Mouse (Mus musculus) adipocyte (in vitro differentiated cells): ENCODE measurements around the gene Cacna1c.

Experiments used
- DNase-seq: peaks from one replicate; pipeline ENCODE4 v3.0.0-alpha.2; 2016; ENCODE audit warnings: low spot score

The Cacna1c gene

GRCm38 (mm10) chr6:118848640-118849039 is 347.6 kb downstream of the Cacna1c start:
- peak; percentile 24 for DNase-seq

GRCm38 (mm10) chr6:118847751-118848150 is 348.5 kb downstream of the Cacna1c start:
- DNase-seq = no peak

GRCm38 (mm10) chr6:118845829-118846228 is 350.4 kb downstream of the Cacna1c start:
- peak; percentile 30 for DNase-seq

- no peak for DNase-seq
Measured at GRCm38 (mm10) chr6:118845180-118845579, 351.0 kb downstream of the Cacna1c start.

- no peak for DNase-seq
Measured at GRCm38 (mm10) chr6:118843566-118843965, 352.7 kb downstream of the Cacna1c start.

- DNase-seq = no peak
Measured at GRCm38 (mm10) chr6:118841892-118842291, 354.3 kb downstream of the Cacna1c start.

GRCm38 (mm10) chr6:118838919-118839915 is 357.0 kb downstream of the Cacna1c start:
- no peak for DNase-seq

GRCm38 (mm10) chr6:118836693-118837092 is 359.5 kb downstream of the Cacna1c start:
- DNase-seq = no peak

- DNase-seq = no peak
Measured at GRCm38 (mm10) chr6:118834046-118834445, 362.2 kb downstream of the Cacna1c start.

GRCm38 (mm10) chr6:118833049-118833448 is 363.2 kb downstream of the Cacna1c start:
- DNase-seq = no peak

- DNase-seq = no peak
Measured at GRCm38 (mm10) chr6:118832616-118833015, 363.6 kb downstream of the Cacna1c start.

GRCm38 (mm10) chr6:118830851-118831250 is 365.4 kb downstream of the Cacna1c start:
- DNase-seq = no peak

- DNase-seq = no peak
Measured at GRCm38 (mm10) chr6:118828187-118828586, 368.0 kb downstream of the Cacna1c start.

GRCm38 (mm10) chr6:118827560-118827959 is 368.7 kb downstream of the Cacna1c start:
- DNase-seq = no peak

GRCm38 (mm10) chr6:118825400-118825871 is 370.8 kb downstream of the Cacna1c start:
- peak; percentile 42 for DNase-seq

- DNase-seq = peak; percentile 38
Measured at GRCm38 (mm10) chr6:118821536-118821935, 374.7 kb downstream of the Cacna1c start.

- DNase-seq = no peak
Measured at GRCm38 (mm10) chr6:118819657-118820056, 376.6 kb downstream of the Cacna1c start.

GRCm38 (mm10) chr6:118817928-118818503 is 378.2 kb downstream of the Cacna1c start:
- no peak for DNase-seq

- DNase-seq = no peak
Measured at GRCm38 (mm10) chr6:118816253-118816652, 380.0 kb downstream of the Cacna1c start.

- no peak for DNase-seq
Measured at GRCm38 (mm10) chr6:118812556-118812955, 383.7 kb downstream of the Cacna1c start.

- no peak for DNase-seq
Measured at GRCm38 (mm10) chr6:118812007-118812406, 384.2 kb downstream of the Cacna1c start.

GRCm38 (mm10) chr6:118810834-118811233 is 385.4 kb downstream of the Cacna1c start:
- no peak for DNase-seq

- DNase-seq = no peak
Measured at GRCm38 (mm10) chr6:118805139-118805538, 391.1 kb downstream of the Cacna1c start.
